Mouse (Mus musculus): Measurements from ENCODE around the gene Ascc1. TPM values are rescaled to one million over a fixed set of nuclear protein-coding genes. Genes with fewer than 3 reads are reported as not detected.

Ascc1 gene
- polyA plus RNA-seq (2014; fragmentation: Nextera tagmentation; extraction: Ambion mirVana) = 42.7 and 43.3 TPM in 2 replicates

DNA sequence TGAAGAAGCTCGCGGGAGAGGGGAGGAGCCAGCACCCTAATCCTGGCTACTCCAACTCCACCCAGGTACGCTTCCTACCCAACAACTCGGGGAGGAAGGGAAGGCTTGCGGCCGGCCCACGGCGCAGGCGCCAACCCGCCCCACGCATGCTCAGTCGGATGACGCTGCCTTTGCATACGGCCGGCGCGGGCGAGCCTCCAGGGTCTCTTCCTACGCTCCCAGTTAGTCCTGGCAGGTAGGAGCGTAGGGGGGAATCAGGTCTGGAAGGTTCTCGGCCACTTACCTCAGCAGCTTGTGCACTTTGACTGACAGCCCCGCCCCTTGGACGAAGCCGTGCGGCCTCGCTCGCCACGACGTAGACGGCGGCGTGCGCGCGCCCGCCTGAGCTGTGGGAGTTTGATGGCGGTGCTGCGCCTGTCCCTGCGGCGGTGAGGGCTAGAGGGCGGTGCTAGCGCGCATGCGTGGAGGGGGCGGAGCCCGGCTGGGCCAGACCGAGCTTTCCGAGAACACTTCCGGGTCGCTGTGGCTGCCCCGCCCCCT is at the start of gene Ascc1, which contains the start of gene Anapc16:
Ascc1 (plus strand) TSS at position 133 of the 540 bp plus-strand sequence.
Anapc16 (minus strand) TSS at position 463 of the 540 bp plus-strand sequence.
- peak; percentile 98 for ATAC-seq (ENCODE audit: insufficient number of reproducible peaks, insufficient read depth, low FRiP score, low read depth)
- peak within 1 kb of the TSS; percentile 80 for H3K9ac ChIP-seq (ENCODE audit: low read length)
- H3K4me3 ChIP-seq (ENCODE audit: control insufficient read depth in 1 of 2, insufficient read depth in 1 of 2, low read depth in 1 of 2, low read length in 2 of 2) = peak within 1 kb of the TSS; percentile 63 to 95
- H3K27ac ChIP-seq (replicated peaks in 1 of 2; ENCODE audit: control insufficient read depth in 1 of 2, insufficient read depth in 1 of 2, low read depth in 2 of 2, low read length in 2 of 2) = peak within 1 kb of the TSS; percentile 95 to 100
- WGBS = under 1% methylated on average over 51 of the region's 51 CpGs
- H3K4me1 ChIP-seq (ENCODE audit: control insufficient read depth in 2 of 2, insufficient read depth in 2 of 2, low read length in 2 of 2) = peaks cover 0 to 12% of the 10 kb centered on the region in 2 experiments; a peak in 3 of 4 replicates
- H3K9me3 ChIP-seq (ENCODE audit: control insufficient read depth, low read length) = no peaks in the 10 kb centered on the region
- H3K4me2 ChIP-seq (ENCODE audit: low read length) = peak within 1 kb of the TSS; percentile 83
- H3K27me3 ChIP-seq (ENCODE audit: control insufficient read depth, insufficient read depth, low read length) = no peaks in the 10 kb centered on the region
- peaks cover 26% of the 10 kb centered on the region for H3K36me3 ChIP-seq (ENCODE audit: control insufficient read depth, insufficient read depth, low read length)

- Histone ChIP-seq H3K9ac (ENCODE audit: low read length) (no peak overlapping the region), H3K36me3 (ENCODE audit: control insufficient read depth, insufficient read depth, low read length) (peaks cover 14% of the 10 kb centered on the region; the same call in 1 of the 2 replicates), H3K27ac (replicated peaks in 1 of 2; ENCODE audit: control insufficient read depth in 1 of 2, insufficient read depth in 1 of 2, low read depth in 2 of 2, low read length in 2 of 2) (no peak overlapping the region), H3K4me2 (ENCODE audit: low read length) (no peak overlapping the region), H3K9me3 (ENCODE audit: control insufficient read depth, low read length) (no peaks in the 10 kb centered on the region), H3K4me3 (ENCODE audit: control insufficient read depth in 1 of 2, insufficient read depth in 1 of 2, low read depth in 1 of 2, low read length in 2 of 2) (no peak overlapping the region), H3K27me3 (ENCODE audit: control insufficient read depth, insufficient read depth, low read length) (peaks cover 4% of the 10 kb centered on the region; the same call in 1 of the 2 replicates), H3K4me1 (ENCODE audit: control insufficient read depth in 2 of 2, insufficient read depth in 2 of 2, low read length in 2 of 2) (peaks cover 22 to 37% of the 10 kb centered on the region in 2 experiments)
- no peak for ATAC-seq (ENCODE audit: insufficient number of reproducible peaks, insufficient read depth, low FRiP score, low read depth)
- 22% methylated on average over 7 of the region's 7 CpGs for WGBS
Measured at GRCm38 (mm10) chr10:59953564-59954039, 49.0 kb upstream of the Ascc1 start.

- no peak overlapping the region for H3K9ac ChIP-seq (ENCODE audit: low read length)
- peaks cover 7% of the 10 kb centered on the region for H3K27me3 ChIP-seq (ENCODE audit: control insufficient read depth, insufficient read depth, low read length)
- no peak overlapping the region for H3K4me3 ChIP-seq (ENCODE audit: control insufficient read depth in 1 of 2, insufficient read depth in 1 of 2, low read depth in 1 of 2, low read length in 2 of 2)
- ATAC-seq (ENCODE audit: insufficient number of reproducible peaks, insufficient read depth, low FRiP score, low read depth) = no peak
- no peaks in the 10 kb centered on the region for H3K9me3 ChIP-seq (ENCODE audit: control insufficient read depth, low read length)
- H3K27ac ChIP-seq (replicated peaks in 1 of 2; ENCODE audit: control insufficient read depth in 1 of 2, insufficient read depth in 1 of 2, low read depth in 2 of 2, low read length in 2 of 2) = no peak overlapping the region
- no peak overlapping the region for H3K4me2 ChIP-seq (ENCODE audit: low read length)
- peaks cover 11 to 20% of the 10 kb centered on the region in 2 experiments; a peak in 3 of 4 replicates for H3K4me1 ChIP-seq (ENCODE audit: control insufficient read depth in 2 of 2, insufficient read depth in 2 of 2, low read length in 2 of 2)
- no peaks in the 10 kb centered on the region for H3K36me3 ChIP-seq (ENCODE audit: control insufficient read depth, insufficient read depth, low read length)
- 59% methylated on average over 5 of the region's 5 CpGs for WGBS
Measured at GRCm38 (mm10) chr10:59956681-59957080, 45.9 kb upstream of the Ascc1 start.

DNA sequence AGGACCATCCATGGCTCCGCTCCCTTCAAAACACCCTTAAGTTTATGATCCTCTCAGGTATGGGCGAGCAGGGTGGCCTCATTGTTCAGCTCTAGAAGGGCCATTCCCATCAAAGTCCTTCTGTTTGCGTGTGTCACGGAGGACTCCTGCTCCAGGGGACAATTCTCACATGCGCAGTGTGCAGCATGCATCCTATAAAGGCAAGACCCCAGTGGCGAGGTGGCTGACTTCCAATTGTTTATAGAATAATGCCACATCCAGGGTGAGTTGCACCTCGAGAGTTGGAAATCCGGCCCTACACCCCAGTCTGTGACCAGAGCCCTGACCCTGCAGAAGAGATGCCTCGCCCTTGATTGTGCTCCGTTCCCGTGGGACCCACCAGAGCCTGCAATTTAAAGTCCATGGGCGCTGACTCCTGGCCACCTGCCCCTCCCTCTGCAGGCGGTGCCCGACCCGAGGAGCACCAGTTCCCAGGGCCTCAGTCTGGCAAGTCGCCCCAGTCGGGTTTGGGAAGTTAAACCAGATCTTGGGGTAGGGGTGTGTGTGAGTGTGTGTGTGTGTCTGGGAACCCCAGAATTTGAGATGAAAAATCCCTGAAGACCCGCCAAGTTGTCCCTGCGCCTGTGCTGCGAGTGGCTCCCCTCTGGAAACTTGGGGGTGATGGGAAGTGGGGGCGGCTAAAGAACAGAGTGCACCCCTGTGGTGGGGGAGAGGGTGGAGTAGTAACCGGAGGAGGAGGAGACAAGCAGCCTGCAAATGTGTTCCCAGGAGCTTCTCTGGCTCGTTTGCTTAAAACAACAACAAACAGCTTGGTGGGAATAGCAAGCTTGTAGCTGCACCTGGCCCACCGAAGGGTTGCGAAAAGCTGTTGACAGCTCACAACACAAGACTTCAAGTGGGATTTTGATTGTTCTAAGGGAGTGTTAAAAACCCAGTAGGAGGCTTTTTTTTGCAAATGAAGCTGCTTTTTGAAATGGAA is 45.1 kb upstream of the Ascc1 start:
- no peak overlapping the region for H3K27ac ChIP-seq (replicated peaks in 1 of 2; ENCODE audit: control insufficient read depth in 1 of 2, insufficient read depth in 1 of 2, low read depth in 2 of 2, low read length in 2 of 2)
- ATAC-seq (ENCODE audit: insufficient number of reproducible peaks, insufficient read depth, low FRiP score, low read depth) = no peak
- H3K27me3 ChIP-seq (ENCODE audit: control insufficient read depth, insufficient read depth, low read length) = peaks cover 7% of the 10 kb centered on the region
- 22% methylated on average over 25 of the region's 25 CpGs for WGBS
- no peak overlapping the region for H3K4me3 ChIP-seq (ENCODE audit: control insufficient read depth in 1 of 2, insufficient read depth in 1 of 2, low read depth in 1 of 2, low read length in 2 of 2)
- peak overlapping the region; percentile 46; the same call in 1 of the 2 replicates for H3K9ac ChIP-seq (ENCODE audit: low read length)
- peaks cover 9 to 20% of the 10 kb centered on the region in 2 experiments; a peak in 3 of 4 replicates for H3K4me1 ChIP-seq (ENCODE audit: control insufficient read depth in 2 of 2, insufficient read depth in 2 of 2, low read length in 2 of 2)
- H3K9me3 ChIP-seq (ENCODE audit: control insufficient read depth, low read length) = no peaks in the 10 kb centered on the region
- H3K4me2 ChIP-seq (ENCODE audit: low read length) = peak overlapping the region; percentile 22; the same call in 1 of the 2 replicates
- no peaks in the 10 kb centered on the region for H3K36me3 ChIP-seq (ENCODE audit: control insufficient read depth, insufficient read depth, low read length)

DNA sequence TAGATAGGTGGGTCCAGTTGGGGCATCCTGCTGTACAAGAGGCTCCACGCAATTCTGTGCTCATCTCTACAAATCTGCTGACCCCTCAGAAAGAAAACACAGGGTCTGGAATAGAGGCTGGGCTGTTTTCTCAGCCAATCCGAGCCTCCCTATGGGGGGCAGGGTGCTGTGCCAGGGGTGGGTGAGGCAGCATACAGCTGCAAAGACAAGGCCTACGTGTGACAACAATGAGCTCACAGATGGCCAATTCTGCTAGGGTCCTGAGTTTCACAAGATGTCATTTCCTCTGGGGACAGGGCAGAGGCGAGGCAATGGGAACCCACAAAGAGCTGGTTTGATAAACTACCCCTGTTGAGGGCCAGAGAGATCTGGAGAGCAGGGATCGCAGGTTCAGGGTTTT is 44.1 kb upstream of the Ascc1 start:
- H3K9ac ChIP-seq (ENCODE audit: low read length) = peak overlapping the region; percentile 8; the same call in 1 of the 2 replicates
- peaks cover 7% of the 10 kb centered on the region for H3K27me3 ChIP-seq (ENCODE audit: control insufficient read depth, insufficient read depth, low read length)
- WGBS = 57% methylated on average over 5 of the region's 5 CpGs
- no peak for ATAC-seq (ENCODE audit: insufficient number of reproducible peaks, insufficient read depth, low FRiP score, low read depth)
- no peak overlapping the region for H3K27ac ChIP-seq (replicated peaks in 1 of 2; ENCODE audit: control insufficient read depth in 1 of 2, insufficient read depth in 1 of 2, low read depth in 2 of 2, low read length in 2 of 2)
- peaks cover 6 to 16% of the 10 kb centered on the region in 2 experiments; a peak in 3 of 4 replicates for H3K4me1 ChIP-seq (ENCODE audit: control insufficient read depth in 2 of 2, insufficient read depth in 2 of 2, low read length in 2 of 2)
- no peak overlapping the region for H3K4me3 ChIP-seq (ENCODE audit: control insufficient read depth in 1 of 2, insufficient read depth in 1 of 2, low read depth in 1 of 2, low read length in 2 of 2)
- H3K9me3 ChIP-seq (ENCODE audit: control insufficient read depth, low read length) = no peaks in the 10 kb centered on the region
- no peaks in the 10 kb centered on the region for H3K36me3 ChIP-seq (ENCODE audit: control insufficient read depth, insufficient read depth, low read length)
- H3K4me2 ChIP-seq (ENCODE audit: low read length) = no peak overlapping the region

GRCm38 (mm10) chr10:59959517-59959916 is 43.1 kb upstream of the Ascc1 start:
- WGBS = 74% methylated on average over 12 of the region's 12 CpGs
- H3K9ac ChIP-seq (ENCODE audit: low read length) = no peak overlapping the region
- ATAC-seq (ENCODE audit: insufficient number of reproducible peaks, insufficient read depth, low FRiP score, low read depth) = no peak
- H3K4me3 ChIP-seq (ENCODE audit: control insufficient read depth in 1 of 2, insufficient read depth in 1 of 2, low read depth in 1 of 2, low read length in 2 of 2) = no peak overlapping the region
- peaks cover 7% of the 10 kb centered on the region for H3K27me3 ChIP-seq (ENCODE audit: control insufficient read depth, insufficient read depth, low read length)
- no peak overlapping the region for H3K27ac ChIP-seq (replicated peaks in 1 of 2; ENCODE audit: control insufficient read depth in 1 of 2, insufficient read depth in 1 of 2, low read depth in 2 of 2, low read length in 2 of 2)
- H3K4me2 ChIP-seq (ENCODE audit: low read length) = no peak overlapping the region
- H3K4me1 ChIP-seq (ENCODE audit: control insufficient read depth in 2 of 2, insufficient read depth in 2 of 2, low read length in 2 of 2) = peaks cover 9 to 22% of the 10 kb centered on the region in 2 experiments
- no peaks in the 10 kb centered on the region for H3K9me3 ChIP-seq (ENCODE audit: control insufficient read depth, low read length)
- H3K36me3 ChIP-seq (ENCODE audit: control insufficient read depth, insufficient read depth, low read length) = no peaks in the 10 kb centered on the region

- Histone ChIP-seq H3K4me2 (ENCODE audit: low read length) (no peak overlapping the region), H3K27me3 (ENCODE audit: control insufficient read depth, insufficient read depth, low read length) (peaks cover 4% of the 10 kb centered on the region), H3K9me3 (ENCODE audit: control insufficient read depth, low read length) (no peaks in the 10 kb centered on the region), H3K36me3 (ENCODE audit: control insufficient read depth, insufficient read depth, low read length) (no peaks in the 10 kb centered on the region), H3K9ac (ENCODE audit: low read length) (no peak overlapping the region), H3K4me1 (ENCODE audit: control insufficient read depth in 2 of 2, insufficient read depth in 2 of 2, low read length in 2 of 2) (peaks cover 22 to 31% of the 10 kb centered on the region in 2 experiments), H3K4me3 (ENCODE audit: control insufficient read depth in 1 of 2, insufficient read depth in 1 of 2, low read depth in 1 of 2, low read length in 2 of 2) (no peak overlapping the region), H3K27ac (replicated peaks in 1 of 2; ENCODE audit: control insufficient read depth in 1 of 2, insufficient read depth in 1 of 2, low read depth in 2 of 2, low read length in 2 of 2) (no peak overlapping the region)
- WGBS = 77% methylated on average over 2 of the region's 2 CpGs
- ATAC-seq (ENCODE audit: insufficient number of reproducible peaks, insufficient read depth, low FRiP score, low read depth) = no peak
Measured at GRCm38 (mm10) chr10:59963609-59964008, 39.0 kb upstream of the Ascc1 start.

Data from heart, embryonic 14.5 days (tissue).